Mouse (Mus musculus) limb, embryonic 12.5 days (tissue): ENCODE measurements around the gene Abl1. TPM values are rescaled to one million over a fixed set of nuclear protein-coding genes. Genes with fewer than 3 reads are reported as not detected.

Source experiments
- ATAC-seq: fragments of 200-750 bp; cut with Nextera tagmentation; 2 replicates; pipeline ENCODE4 v1.8.0; 2017; ENCODE audit warnings: low read depth, moderate TSS enrichment; ENCODE audit not compliant: insufficient number of reproducible peaks, insufficient read depth, low FRiP score, low TSS enrichment
- H3K27ac ChIP-seq: fragments of 300-500 bp; sonication (generic); 2 replicates; pipeline ENCODE4 v1.5.1; 2016; ENCODE audit warnings: mild to moderate bottlenecking, moderate library complexity
- H3K27me3 ChIP-seq: fragments of 300-500 bp; sonication (generic); 2 replicates; pipeline ENCODE4 v1.6.1; 2016; ENCODE audit warnings: mild to moderate bottlenecking, moderate library complexity
- H3K36me3 ChIP-seq: fragments of 300-500 bp; sonication (generic); 2 replicates; pipeline ENCODE4 v1.6.1; 2016; ENCODE audit warnings: mild to moderate bottlenecking, moderate library complexity
- H3K4me1 ChIP-seq: fragments of 300-500 bp; sonication (generic); replicated peaks from 2 replicates; pipeline ENCODE4 v1.6.1; 2016
- H3K4me2 ChIP-seq: fragments of 300-500 bp; sonication (generic); 2 replicates; pipeline ENCODE4 v1.6.1; 2016; ENCODE audit warnings: mild to moderate bottlenecking, moderate library complexity
- H3K4me3 ChIP-seq: fragments of 300-500 bp; sonication (generic); replicated peaks from 2 replicates; pipeline ENCODE4 v1.5.1; 2016; ENCODE audit warnings: mild to moderate bottlenecking
- H3K9ac ChIP-seq: fragments of 300-500 bp; sonication (generic); replicated peaks from 2 replicates; pipeline ENCODE4 v1.6.1; 2016; ENCODE audit warnings: mild to moderate bottlenecking, moderate library complexity
- H3K9me3 ChIP-seq: fragments of 300-500 bp; sonication (generic); 2 replicates; pipeline ENCODE4 v1.6.1; 2016; ENCODE audit warnings: mild to moderate bottlenecking, moderate library complexity
- WGBS: fragments of 180-500 bp; shearing (Covaris S2); methylation state at CpG from one replicate; pipeline ENCODE4 v1.1.7; 2016; 5-methylcytosine and 5-hydroxymethylcytosine counted together
- polyA plus RNA-seq: library from polyadenylated mRNA; unstranded; fragments of >200 nt; fragmentation: Nextera tagmentation; extraction: Ambion mirVana; gene quantifications from 2 replicates; pipeline ENCODE4 v1.2.1, GENCODE M21; 2016

Gene Abl1
- polyA plus RNA-seq, 1 experiment from 2014 or later: 63.0 TPM

DNA sequence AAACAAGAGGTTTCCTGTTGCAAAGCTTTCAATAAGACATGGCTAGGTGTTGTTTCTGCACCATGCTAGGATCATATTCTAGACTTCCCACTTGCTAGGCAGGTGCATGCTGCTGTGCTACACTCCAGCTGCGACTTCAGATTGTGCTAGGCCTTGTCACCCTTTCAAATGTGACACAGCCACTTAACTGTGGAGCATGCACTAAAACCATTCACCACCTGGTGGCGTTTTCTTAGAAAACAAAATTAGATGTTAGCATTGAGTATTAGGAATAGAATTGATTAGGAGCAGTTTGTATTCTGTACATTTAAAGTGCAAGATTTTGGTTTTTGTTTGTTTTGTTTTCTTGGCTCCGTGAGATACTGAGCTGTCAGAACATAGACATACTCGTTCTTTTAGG lies 32.6 kb downstream of the Abl1 start:
- ATAC-seq: no peak
- Histone ChIP-seq H3K4me3 (no peak overlapping the region), H3K27ac (no peak overlapping the region), H3K36me3 (no peaks in the 10 kb centered on the region), H3K9ac (no peak overlapping the region), H3K4me1 (no peaks in the 10 kb centered on the region), H3K4me2 (no peak overlapping the region), H3K9me3 (no peaks in the 10 kb centered on the region), H3K27me3 (no peaks in the 10 kb centered on the region)
- 73% methylated on average over 4 of the region's 4 CpGs for WGBS

- H3K4me3 ChIP-seq: no peak overlapping the region
- 94% methylated on average over 7 of the region's 7 CpGs for WGBS
- no peak overlapping the region for H3K27ac ChIP-seq
- no peak overlapping the region for H3K9ac ChIP-seq
- H3K4me1 ChIP-seq: no peaks in the 10 kb centered on the region; the same call in 1 of the 2 replicates
- no peak for ATAC-seq
- H3K27me3 ChIP-seq: no peaks in the 10 kb centered on the region
- no peaks in the 10 kb centered on the region for H3K9me3 ChIP-seq
- no peaks in the 10 kb centered on the region for H3K36me3 ChIP-seq
- no peak overlapping the region for H3K4me2 ChIP-seq
These were observed 36.7 kb downstream of the Abl1 start for GRCm38 (mm10) chr2:31724730-31725490.

DNA sequence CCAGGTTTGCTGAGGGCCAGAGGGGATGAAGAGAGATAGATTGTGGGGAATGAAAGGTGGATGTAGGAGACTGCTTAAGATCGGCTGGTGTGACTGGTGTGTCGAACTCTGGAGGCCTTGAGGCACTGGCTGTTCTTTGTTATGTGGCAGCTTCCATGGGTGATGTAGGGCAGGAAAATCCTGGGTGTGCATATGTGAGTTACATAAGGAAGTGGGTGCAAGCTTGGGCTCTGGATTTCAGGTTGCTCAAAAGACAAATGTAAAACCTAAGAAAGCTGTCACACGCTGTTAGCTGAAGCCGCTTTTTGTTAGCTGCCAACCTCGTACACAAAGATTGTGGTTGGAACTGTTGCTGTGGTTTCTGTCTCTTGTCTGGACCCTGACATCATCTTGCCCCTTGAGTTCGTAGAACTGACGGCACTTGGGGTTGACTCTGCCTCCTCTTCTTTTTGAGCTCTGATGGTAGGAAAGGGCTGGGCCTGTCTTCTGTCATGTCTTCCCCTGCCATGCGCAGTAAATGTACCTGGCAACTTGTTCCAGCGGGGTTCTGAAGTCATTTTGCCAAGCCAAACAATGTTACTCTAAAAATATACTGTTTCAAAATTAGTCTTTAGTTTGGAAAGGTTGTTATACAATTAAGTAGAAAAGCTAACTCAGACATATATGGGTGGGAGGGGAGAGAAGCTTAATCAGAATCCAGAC lies 39.6 kb downstream of the Abl1 start:
- Histone ChIP-seq H3K9me3 (no peaks in the 10 kb centered on the region), H3K9ac (no peak overlapping the region), H3K27me3 (no peaks in the 10 kb centered on the region), H3K4me1 (no peaks in the 10 kb centered on the region; the same call in 1 of the 2 replicates), H3K4me3 (no peak overlapping the region), H3K27ac (no peak overlapping the region), H3K36me3 (no peaks in the 10 kb centered on the region), H3K4me2 (no peak overlapping the region)
- no peak for ATAC-seq
- WGBS: 88% methylated on average over 9 of the region's 9 CpGs

GRCm38 (mm10) chr2:31730640-31731039 lies 42.5 kb downstream of the Abl1 start:
- ATAC-seq: no peak
- WGBS: 91% methylated on average over 5 of the region's 5 CpGs
- Histone ChIP-seq H3K9me3 (no peaks in the 10 kb centered on the region), H3K9ac (no peak overlapping the region), H3K36me3 (no peaks in the 10 kb centered on the region), H3K4me2 (no peak overlapping the region), H3K27ac (no peak overlapping the region), H3K4me1 (no peaks in the 10 kb centered on the region; the same call in 1 of the 2 replicates), H3K27me3 (no peaks in the 10 kb centered on the region), H3K4me3 (no peak overlapping the region)

- H3K27ac ChIP-seq: no peak overlapping the region
- H3K4me3 ChIP-seq: no peak overlapping the region
- 50% methylated on average over 3 of the region's 3 CpGs for WGBS
- no peaks in the 10 kb centered on the region for H3K27me3 ChIP-seq
- ATAC-seq: no peak
- no peaks in the 10 kb centered on the region for H3K4me1 ChIP-seq
- no peaks in the 10 kb centered on the region for H3K36me3 ChIP-seq
- H3K9me3 ChIP-seq: no peaks in the 10 kb centered on the region
- no peak overlapping the region for H3K4me2 ChIP-seq
- H3K9ac ChIP-seq: no peak overlapping the region
These were observed 44.3 kb downstream of the Abl1 start for GRCm38 (mm10) chr2:31732497-31732896.

- no peaks in the 10 kb centered on the region for H3K9me3 ChIP-seq
- 69% methylated on average over 5 of the region's 5 CpGs for WGBS
- H3K27me3 ChIP-seq: no peaks in the 10 kb centered on the region
- 0 out of 2 replicates have a peak, but pooled peaks cover 3% of the 10 kb centered on the region for H3K36me3 ChIP-seq
- ATAC-seq: no peak
- H3K27ac ChIP-seq: no peak overlapping the region
- H3K4me2 ChIP-seq: no peak overlapping the region
- H3K9ac ChIP-seq: no peak overlapping the region
- H3K4me1 ChIP-seq: no peaks in the 10 kb centered on the region
- no peak overlapping the region for H3K4me3 ChIP-seq
These were observed 45.4 kb downstream of the Abl1 start for GRCm38 (mm10) chr2:31733558-31733957.

DNA sequence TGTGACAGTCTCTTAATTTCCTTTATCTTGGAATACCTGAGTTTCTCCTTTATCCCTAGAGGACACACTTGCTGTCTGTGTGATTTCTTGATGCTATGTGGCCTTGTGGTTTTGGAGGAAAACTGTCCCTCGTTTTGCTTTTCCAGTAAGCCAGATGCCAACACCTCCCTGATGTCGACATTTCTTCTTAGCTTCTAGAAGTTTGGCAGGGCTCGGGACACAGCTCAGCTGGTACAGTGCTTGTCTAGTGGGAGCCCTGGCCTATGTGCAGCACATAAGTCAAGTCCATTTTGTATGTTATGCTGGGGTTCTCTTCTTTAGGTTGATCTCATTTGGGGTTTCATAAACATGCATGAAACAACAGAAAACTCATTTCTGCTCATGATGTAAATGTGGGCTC lies 50.9 kb downstream of the Abl1 start:
- WGBS: 54% methylated on average over 3 of the region's 3 CpGs
- no peaks in the 10 kb centered on the region for H3K9me3 ChIP-seq
- no peak overlapping the region for H3K27ac ChIP-seq
- H3K4me3 ChIP-seq: no peak overlapping the region
- no peak overlapping the region for H3K9ac ChIP-seq
- no peak overlapping the region for H3K4me2 ChIP-seq
- no peaks in the 10 kb centered on the region for H3K27me3 ChIP-seq
- H3K4me1 ChIP-seq: peaks cover 10% of the 10 kb centered on the region
- no peak for ATAC-seq
- 0 out of 2 replicates have a peak, but pooled peaks cover 3% of the 10 kb centered on the region for H3K36me3 ChIP-seq

DNA sequence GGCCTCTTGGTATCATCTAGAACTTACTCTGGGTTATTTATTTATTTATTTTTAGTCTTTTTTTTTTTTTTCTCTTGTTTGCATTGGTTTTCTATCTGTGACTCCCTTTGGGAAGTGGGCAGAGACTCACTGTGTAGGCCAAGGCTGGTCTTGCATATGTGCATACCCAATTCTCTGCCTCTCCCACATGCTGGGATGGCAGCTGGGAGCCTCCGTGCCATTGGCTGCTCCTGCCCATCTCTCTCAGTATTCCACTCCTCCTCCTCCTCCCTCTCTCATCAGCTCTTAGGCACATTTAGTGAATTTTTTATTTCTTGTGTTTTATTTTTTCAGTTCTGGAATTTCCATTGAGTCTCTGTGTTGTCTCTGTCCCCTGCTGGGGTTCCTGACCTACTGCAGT lies 53.6 kb downstream of the Abl1 start:
- H3K4me1 ChIP-seq: peaks cover 32% of the 10 kb centered on the region
- no peaks in the 10 kb centered on the region for H3K9me3 ChIP-seq
- H3K9ac ChIP-seq: no peak overlapping the region
- no peak for ATAC-seq
- H3K36me3 ChIP-seq: 0 out of 2 replicates have a peak, but pooled peaks cover 3% of the 10 kb centered on the region
- H3K4me2 ChIP-seq: no peak overlapping the region
- no peaks in the 10 kb centered on the region for H3K27me3 ChIP-seq
- H3K27ac ChIP-seq: no peak overlapping the region
- WGBS: 37% methylated on average over 1 of the region's 1 CpGs
- H3K4me3 ChIP-seq: no peak overlapping the region

- Histone ChIP-seq H3K4me1 (peaks cover 36% of the 10 kb centered on the region), H3K36me3 (0 out of 2 replicates have a peak, but pooled peaks cover 3% of the 10 kb centered on the region), H3K9me3 (no peaks in the 10 kb centered on the region), H3K27me3 (no peaks in the 10 kb centered on the region), H3K27ac (no peak overlapping the region), H3K4me2 (no peak overlapping the region), H3K9ac (no peak overlapping the region), H3K4me3 (no peak overlapping the region)
- no peak for ATAC-seq
- 36% methylated on average over 7 of the region's 7 CpGs for WGBS
These were observed 54.0 kb downstream of the Abl1 start for GRCm38 (mm10) chr2:31742134-31742533.

DNA sequence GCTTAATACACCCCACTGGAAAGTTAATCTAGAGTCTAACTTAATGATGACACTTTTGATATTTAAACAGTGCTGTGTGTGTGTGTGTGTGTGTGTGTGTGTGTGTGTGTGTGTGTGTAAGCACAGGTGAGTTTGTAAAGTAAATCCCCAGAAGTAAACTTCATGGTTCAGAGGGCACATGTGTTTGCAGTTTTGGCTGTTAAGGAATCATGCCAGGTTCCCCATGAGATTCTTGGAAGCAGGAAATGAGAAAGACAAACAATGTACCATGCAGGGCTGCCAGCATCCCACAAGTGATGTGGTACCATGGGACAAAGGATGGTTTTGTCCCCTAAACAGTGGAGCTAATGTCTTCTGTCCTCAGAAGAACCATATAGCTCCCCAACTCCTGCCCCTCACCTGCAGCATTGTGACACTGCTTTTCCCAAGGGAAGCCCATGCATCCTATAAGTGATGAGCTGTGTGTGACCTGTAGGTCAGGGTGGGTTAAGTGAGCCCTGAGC lies 57.6 kb downstream of the Abl1 start:
- Histone ChIP-seq H3K27ac (peak overlapping the region; percentile 37; the same call in 1 of the 2 replicates), H3K9ac (no peak overlapping the region), H3K27me3 (no peaks in the 10 kb centered on the region), H3K4me2 (0 out of 2 replicates have a peak overlapping the region, but pooled peaks have one; percentile 1), H3K4me1 (peaks cover 51% of the 10 kb centered on the region), H3K9me3 (no peaks in the 10 kb centered on the region), H3K4me3 (no peak overlapping the region), H3K36me3 (no peaks in the 10 kb centered on the region)
- no peak for ATAC-seq

- Histone ChIP-seq H3K27ac (no peak overlapping the region), H3K4me3 (no peak overlapping the region), H3K9ac (no peak overlapping the region), H3K4me1 (peaks cover 59% of the 10 kb centered on the region), H3K4me2 (no peak overlapping the region), H3K36me3 (no peaks in the 10 kb centered on the region), H3K27me3 (no peaks in the 10 kb centered on the region), H3K9me3 (no peaks in the 10 kb centered on the region)
- WGBS: 36% methylated on average over 4 of the region's 4 CpGs
- no peak for ATAC-seq
These were observed 58.7 kb downstream of the Abl1 start for GRCm38 (mm10) chr2:31746835-31747234.
